ENCODE assay signal across 8 mouse cellular contexts in the genomic region with DNA sequence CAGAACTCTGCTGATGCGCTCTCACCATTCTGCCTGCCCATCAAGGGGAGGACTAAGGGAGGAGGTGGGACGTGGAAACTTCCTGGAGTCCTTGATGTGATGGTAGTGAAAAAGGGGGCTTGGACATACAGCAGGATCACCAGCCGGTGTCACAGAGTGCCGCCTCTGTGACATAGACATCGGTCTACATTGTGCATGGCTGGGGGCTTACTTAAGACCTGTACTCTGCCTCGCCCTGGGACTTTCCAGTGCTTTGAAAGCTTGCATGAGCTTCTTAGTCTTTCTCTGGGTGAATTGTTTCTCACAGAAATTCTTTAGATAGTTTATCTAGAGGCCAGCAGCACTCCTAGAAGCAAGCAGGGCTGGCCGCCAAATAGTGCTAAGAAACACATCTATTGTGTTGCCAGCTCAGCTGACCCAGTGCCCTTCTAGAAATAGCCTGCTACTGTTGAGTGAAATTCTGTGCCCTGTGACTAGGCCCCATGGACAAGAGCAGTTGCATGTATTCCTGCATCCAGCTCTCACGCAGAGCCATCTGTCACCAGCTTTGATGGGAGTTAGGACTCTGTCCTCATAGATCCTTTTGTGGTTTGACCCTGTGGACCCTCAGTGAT. TPM values are rescaled to one million over a fixed set of nuclear protein-coding genes. Genes with fewer than 3 reads are reported as not detected.
DNase-seq lines count a peak whose midpoint lies in the region; ATAC-seq and TF ChIP-seq lines count a peak whose summit lies in the region.
"Had no signal": no experiment of that assay in that cellular context is flagged by ENCODE, and none has a peak within 500 bp of the region (broad histone marks: within the 10 kb centered on the region; RNA-seq: fewer than 3 reads in every experiment).

No protein-coding gene starts in this region.

- no peak overlapping the region for H3K4me3 ChIP-seq in liver, embryonic 11.5 days (ENCODE audit: low read depth, low read length)
- H3K4me3 ChIP-seq in heart, adult 2 months = no peak overlapping the region
- H3K4me3 ChIP-seq in intestine, embryonic 16.5 days (ENCODE audit: low read length) = no peak overlapping the region
- H3K4me3 ChIP-seq in neural tube, embryonic 15.5 days (replicated peaks) = no peak overlapping the region
- H3K4me3 ChIP-seq: myocyte had no signal

- H3K9ac ChIP-seq in liver, embryonic 11.5 days (ENCODE audit: low read depth, low read length) = no peak overlapping the region
- no peak overlapping the region for H3K9ac ChIP-seq in heart, adult 2 months (ENCODE audit: low read depth, low read length)
- H3K9ac ChIP-seq in intestine, embryonic 16.5 days (ENCODE audit: low read depth, low read length) = no peak overlapping the region
- H3K9ac ChIP-seq in neural tube, embryonic 15.5 days (replicated peaks) = no peak overlapping the region

- intact Hi-C loops in heart, adult 2 months (cut with DNase I) = no loop called here

- ATAC-seq in liver, embryonic 11.5 days (replicated peaks; ENCODE audit: low FRiP score) = no peak
- peak; percentile 53 for ATAC-seq in intestine, embryonic 16.5 days
- peak; percentile 26; the same call in 1 of the 2 replicates for ATAC-seq in neural tube, embryonic 15.5 days (ENCODE audit: low FRiP score)

- 76% methylated on average over 8 of the region's 8 CpGs for WGBS in liver, embryonic 11.5 days
- WGBS in heart, adult 2 months = 42% methylated on average over 8 of the region's 8 CpGs
- WGBS in intestine, embryonic 16.5 days = 57% methylated on average over 8 of the region's 8 CpGs
- 76% methylated on average over 8 of the region's 8 CpGs for WGBS in neural tube, embryonic 15.5 days

- H3K4me1 ChIP-seq in liver, embryonic 11.5 days (replicated peaks; ENCODE audit: control insufficient read depth, insufficient read depth, low read length) = peaks cover 5% of the 10 kb centered on the region; the same call in 1 of the 2 replicates
- peaks cover 11% of the 10 kb centered on the region for H3K4me1 ChIP-seq in heart, adult 2 months (ENCODE audit: control insufficient read depth, insufficient read depth, low read length)
- H3K4me1 ChIP-seq in intestine, embryonic 16.5 days (ENCODE audit: control insufficient read depth, insufficient read depth, low read length) = peaks cover 15% of the 10 kb centered on the region
- H3K4me1 ChIP-seq in neural tube, embryonic 15.5 days = peaks cover 9% of the 10 kb centered on the region

- H3K79me2 ChIP-seq in heart, adult 2 months (replicated peaks; ENCODE audit: control insufficient read depth, insufficient read depth, low read length) = no peaks in the 10 kb centered on the region

- H3K27me3 ChIP-seq in liver, embryonic 11.5 days (replicated peaks; ENCODE audit: control insufficient read depth, insufficient read depth, low read length) = no peaks in the 10 kb centered on the region
- no peaks in the 10 kb centered on the region for H3K27me3 ChIP-seq in heart, adult 2 months (ENCODE audit: control insufficient read depth, insufficient read depth, low read length)
- H3K27me3 ChIP-seq in intestine, embryonic 16.5 days (replicated peaks; ENCODE audit: control insufficient read depth, insufficient read depth, low read length) = no peaks in the 10 kb centered on the region
- H3K27me3 ChIP-seq in neural tube, embryonic 15.5 days (replicated peaks) = no peaks in the 10 kb centered on the region

- no peak for DNase-seq in liver, embryonic 11.5 days (ENCODE audit: low spot score)
- DNase-seq in liver = no peak
- DNase-seq in heart, adult 2 months = peak; percentile 58 to 79
- DNase-seq in B cell, adult 2 months = no peak
- no peak for DNase-seq in cerebellum, adult 9-10 months

- 0 out of 2 replicates have a peak, but pooled peaks have one; percentile 74 for TF ChIP-seq EP300 in heart, adult 2 months (IDR thresholded peaks at IDR 0.05; ENCODE audit: insufficient read depth, low read depth, low read length)

- H3K36me3 ChIP-seq in liver, embryonic 11.5 days (ENCODE audit: control insufficient read depth, insufficient read depth, low read length) = no peaks in the 10 kb centered on the region; the same call in 1 of the 2 replicates
- H3K36me3 ChIP-seq in heart, adult 2 months (ENCODE audit: control insufficient read depth, insufficient read depth, low read length) = no peaks in the 10 kb centered on the region
- no peaks in the 10 kb centered on the region for H3K36me3 ChIP-seq in intestine, embryonic 16.5 days (ENCODE audit: control insufficient read depth, insufficient read depth, low read length)
- peaks cover 13% of the 10 kb centered on the region; the same call in 1 of the 2 replicates for H3K36me3 ChIP-seq in neural tube, embryonic 15.5 days

- no peak for TF ChIP-seq CTCF in heart, adult 2 months (IDR thresholded peaks at IDR 0.05)

- H3K27ac ChIP-seq in liver, embryonic 11.5 days (ENCODE audit: low read depth, low read length) = 0 out of 2 replicates have a peak overlapping the region, but pooled peaks have one; percentile 13
- peak overlapping the region; percentile 74 for H3K27ac ChIP-seq in heart, adult 2 months
- peak overlapping the region; percentile 69 for H3K27ac ChIP-seq in intestine, embryonic 16.5 days (ENCODE audit: low read length)
- H3K27ac ChIP-seq in neural tube, embryonic 15.5 days (replicated peaks) = no peak overlapping the region

- H3K9me3 ChIP-seq in liver, embryonic 11.5 days (ENCODE audit: control insufficient read depth, low read length) = no peaks in the 10 kb centered on the region
- H3K9me3 ChIP-seq in intestine, embryonic 16.5 days (ENCODE audit: control insufficient read depth, low read length) = no peaks in the 10 kb centered on the region
- no peaks in the 10 kb centered on the region for H3K9me3 ChIP-seq in neural tube, embryonic 15.5 days (replicated peaks)

- H3K4me2 ChIP-seq in liver, embryonic 11.5 days = no peak overlapping the region
- H3K4me2 ChIP-seq in intestine, embryonic 16.5 days (ENCODE audit: low read depth, low read length) = no peak overlapping the region
- H3K4me2 ChIP-seq in neural tube, embryonic 15.5 days = no peak overlapping the region

- no peak for TF ChIP-seq POLR2A in heart, adult 2 months (IDR thresholded peaks at IDR 0.05; ENCODE audit: insufficient read depth, low read depth, low read length)

RNA-seq across cellular contexts. Expression of a gene that starts 40.0 kb away (rescaled TPM):
- not detected in 2 replicates for polyA plus RNA-seq in liver, embryonic 11.5 days (2014; fragmentation: Nextera tagmentation; extraction: Ambion mirVana)
- not detected for total RNA-seq in heart, adult 2 months (2021)
- 0.18 and 0.41 TPM in 2 replicates for polyA plus RNA-seq in heart, adult 2 months (2012; rRNA removed)
- polyA plus RNA-seq in intestine, embryonic 16.5 days (2015; fragmentation: Nextera tagmentation; extraction: Ambion mirVana) = not detected in 2 replicates
- polyA plus RNA-seq in neural tube, embryonic 15.5 days (2015; fragmentation: Nextera tagmentation; extraction: Ambion mirVana) = not detected in 2 replicates
- polyA plus RNA-seq: myocyte had no signal

Comparison
In these comparisons a context has a peak if more than half of its experiments do, and no peak if none do; other contexts are left out.
1. DNase-seq: peak in heart, adult 2 months (2 of 2); none in liver, embryonic 11.5 days (single experiment), liver (single experiment), B cell, adult 2 months (0 of 2) and cerebellum, adult 9-10 months (single experiment).